Mouse (Mus musculus): ENCODE data around the gene Ptprf. TPM values are rescaled to one million over a fixed set of nuclear protein-coding genes. Genes with fewer than 3 reads are reported as not detected.

Ptprf gene
- polyA plus RNA-seq, 1 experiment from 2014 or later, result 46.8 TPM

GRCm38 (mm10) chr4:118270706-118271105, 20.5 kb downstream of the Ptprf start:
- Histone ChIP-seq H3K9ac (ENCODE audit: low read length) (no peak overlapping the region), H3K9me3 (ENCODE audit: control insufficient read depth, low read length) (no peaks in the 10 kb centered on the region), H3K4me2 (ENCODE audit: low read depth, severe bottlenecking) (no peak overlapping the region), H3K4me3 (ENCODE audit: low read depth, low read length) (no peak overlapping the region), H3K27ac (replicated peaks; ENCODE audit: low read depth, low read length) (no peak overlapping the region), H3K27me3 (ENCODE audit: control insufficient read depth, insufficient read depth, low read length) (no peaks in the 10 kb centered on the region), H3K36me3 (ENCODE audit: control insufficient read depth, insufficient read depth, low read length) (peaks cover 7% of the 10 kb centered on the region; the same call in 1 of the 2 replicates), H3K4me1 (ENCODE audit: control insufficient read depth, insufficient read depth, low read length) (peaks cover 18% of the 10 kb centered on the region)
- no peak for ATAC-seq (ENCODE audit: insufficient number of reproducible peaks, low FRiP score, low TSS enrichment, low read depth)
- WGBS, result 99% methylated on average over 3 of the region's 3 CpGs
- DNase-seq (ENCODE audit: low spot score), result no peak

GRCm38 (mm10) chr4:118269999-118270398, 21.2 kb downstream of the Ptprf start:
- WGBS, result 50% methylated on average over 6 of the region's 6 CpGs
- ATAC-seq (ENCODE audit: insufficient number of reproducible peaks, low FRiP score, low TSS enrichment, low read depth), result no peak
- Histone ChIP-seq H3K4me2 (ENCODE audit: low read depth, severe bottlenecking) (no peak overlapping the region), H3K27me3 (ENCODE audit: control insufficient read depth, insufficient read depth, low read length) (no peaks in the 10 kb centered on the region), H3K4me3 (ENCODE audit: low read depth, low read length) (no peak overlapping the region), H3K36me3 (ENCODE audit: control insufficient read depth, insufficient read depth, low read length) (peaks cover 7% of the 10 kb centered on the region; the same call in 1 of the 2 replicates), H3K27ac (replicated peaks; ENCODE audit: low read depth, low read length) (no peak overlapping the region), H3K9me3 (ENCODE audit: control insufficient read depth, low read length) (no peaks in the 10 kb centered on the region), H3K4me1 (ENCODE audit: control insufficient read depth, insufficient read depth, low read length) (peaks cover 24% of the 10 kb centered on the region), H3K9ac (ENCODE audit: low read length) (no peak overlapping the region)
- DNase-seq (ENCODE audit: low spot score), result no peak

- Histone ChIP-seq H3K9ac (ENCODE audit: low read length) (no peak overlapping the region), H3K36me3 (ENCODE audit: control insufficient read depth, insufficient read depth, low read length) (peaks cover 7% of the 10 kb centered on the region; the same call in 1 of the 2 replicates), H3K27ac (replicated peaks; ENCODE audit: low read depth, low read length) (no peak overlapping the region), H3K4me1 (ENCODE audit: control insufficient read depth, insufficient read depth, low read length) (peaks cover 17% of the 10 kb centered on the region), H3K4me2 (ENCODE audit: low read depth, severe bottlenecking) (no peak overlapping the region), H3K27me3 (ENCODE audit: control insufficient read depth, insufficient read depth, low read length) (no peaks in the 10 kb centered on the region), H3K9me3 (ENCODE audit: control insufficient read depth, low read length) (no peaks in the 10 kb centered on the region), H3K4me3 (ENCODE audit: low read depth, low read length) (no peak overlapping the region)
- ATAC-seq (ENCODE audit: insufficient number of reproducible peaks, low FRiP score, low TSS enrichment, low read depth), result no peak
- no peak for DNase-seq (ENCODE audit: low spot score)
- 80% methylated on average over 14 of the region's 14 CpGs for WGBS
Measured at GRCm38 (mm10) chr4:118268429-118269212, 22.6 kb downstream of the Ptprf start.

- WGBS, result 20% methylated on average over 15 of the region's 15 CpGs
Measured at GRCm38 (mm10) chr4:118265557-118265956, 25.6 kb downstream of the Ptprf start.

GRCm38 (mm10) chr4:118261771-118262473, 29.3 kb downstream of the Ptprf start:
- Histone ChIP-seq H3K36me3 (ENCODE audit: control insufficient read depth, insufficient read depth, low read length) (no peaks in the 10 kb centered on the region; the same call in 1 of the 2 replicates), H3K9ac (ENCODE audit: low read length) (no peak overlapping the region), H3K27me3 (ENCODE audit: control insufficient read depth, insufficient read depth, low read length) (no peaks in the 10 kb centered on the region), H3K4me1 (ENCODE audit: control insufficient read depth, insufficient read depth, low read length) (peaks cover 41% of the 10 kb centered on the region), H3K27ac (replicated peaks; ENCODE audit: low read depth, low read length) (peak overlapping the region; percentile 50; the same call in 1 of the 2 replicates), H3K9me3 (ENCODE audit: control insufficient read depth, low read length) (no peaks in the 10 kb centered on the region), H3K4me2 (ENCODE audit: low read depth, severe bottlenecking) (no peak overlapping the region), H3K4me3 (ENCODE audit: low read depth, low read length) (no peak overlapping the region)
- WGBS, result 63% methylated on average over 13 of the region's 13 CpGs
- no peak for ATAC-seq (ENCODE audit: insufficient number of reproducible peaks, low FRiP score, low TSS enrichment, low read depth)
- peak; percentile 60 for DNase-seq (ENCODE audit: low spot score)

More at GRCm38 (mm10) chr4:118265557-118265956, 25.6 kb downstream of the Ptprf start:
- Histone ChIP-seq H3K27ac (replicated peaks; ENCODE audit: low read depth, low read length) (no peak overlapping the region; the same call in 1 of the 2 replicates), H3K27me3 (ENCODE audit: control insufficient read depth, insufficient read depth, low read length) (no peaks in the 10 kb centered on the region), H3K4me1 (ENCODE audit: control insufficient read depth, insufficient read depth, low read length) (peaks cover 35% of the 10 kb centered on the region), H3K36me3 (ENCODE audit: control insufficient read depth, insufficient read depth, low read length) (peaks cover 4% of the 10 kb centered on the region; the same call in 1 of the 2 replicates), H3K9me3 (ENCODE audit: control insufficient read depth, low read length) (no peaks in the 10 kb centered on the region), H3K4me3 (ENCODE audit: low read depth, low read length) (no peak overlapping the region), H3K4me2 (ENCODE audit: low read depth, severe bottlenecking) (peak overlapping the region; percentile 13; the same call in 1 of the 2 replicates), H3K9ac (ENCODE audit: low read length) (0 out of 2 replicates have a peak overlapping the region, but pooled peaks have one; percentile 27)
- no peak for ATAC-seq (ENCODE audit: insufficient number of reproducible peaks, low FRiP score, low TSS enrichment, low read depth)
- peak; percentile 52 for DNase-seq (ENCODE audit: low spot score)

GRCm38 (mm10) chr4:118261291-118261690, 29.9 kb downstream of the Ptprf start:
- ATAC-seq (ENCODE audit: insufficient number of reproducible peaks, low FRiP score, low TSS enrichment, low read depth) (no peak), DNase-seq (ENCODE audit: low spot score) (no peak)
- H3K9ac ChIP-seq (ENCODE audit: low read length), result no peak overlapping the region; the same call in 1 of the 2 replicates
- peak overlapping the region; percentile 81 for H3K4me2 ChIP-seq (ENCODE audit: low read depth, severe bottlenecking)
- H3K36me3 ChIP-seq (ENCODE audit: control insufficient read depth, insufficient read depth, low read length), result no peaks in the 10 kb centered on the region; the same call in 1 of the 2 replicates
- H3K4me1 ChIP-seq (ENCODE audit: control insufficient read depth, insufficient read depth, low read length), result peaks cover 46% of the 10 kb centered on the region
- H3K27ac ChIP-seq (replicated peaks; ENCODE audit: low read depth, low read length), result peak overlapping the region; percentile 57; the same call in 1 of the 2 replicates
- peak overlapping the region; percentile 48 for H3K4me3 ChIP-seq (ENCODE audit: low read depth, low read length)
- H3K27me3 ChIP-seq (ENCODE audit: control insufficient read depth, insufficient read depth, low read length), result no peaks in the 10 kb centered on the region
- no peaks in the 10 kb centered on the region for H3K9me3 ChIP-seq (ENCODE audit: control insufficient read depth, low read length)
- 32% methylated on average over 5 of the region's 5 CpGs for WGBS

GRCm38 (mm10) chr4:118260551-118261267, 30.5 kb downstream of the Ptprf start:
- H3K27ac ChIP-seq (replicated peaks; ENCODE audit: low read depth, low read length), result peak overlapping the region; percentile 57; the same call in 1 of the 2 replicates
- no peaks in the 10 kb centered on the region; the same call in 1 of the 2 replicates for H3K36me3 ChIP-seq (ENCODE audit: control insufficient read depth, insufficient read depth, low read length)
- DNase-seq (ENCODE audit: low spot score) (peak; percentile 82), ATAC-seq (ENCODE audit: insufficient number of reproducible peaks, low FRiP score, low TSS enrichment, low read depth) (peak; percentile 84)
- no peaks in the 10 kb centered on the region for H3K9me3 ChIP-seq (ENCODE audit: control insufficient read depth, low read length)
- peak overlapping the region; percentile 81 for H3K4me2 ChIP-seq (ENCODE audit: low read depth, severe bottlenecking)
- under 1% methylated on average over 39 of the region's 39 CpGs for WGBS
- H3K4me3 ChIP-seq (ENCODE audit: low read depth, low read length), result peak overlapping the region; percentile 48
- H3K4me1 ChIP-seq (ENCODE audit: control insufficient read depth, insufficient read depth, low read length), result peaks cover 44% of the 10 kb centered on the region
- no peaks in the 10 kb centered on the region for H3K27me3 ChIP-seq (ENCODE audit: control insufficient read depth, insufficient read depth, low read length)
- H3K9ac ChIP-seq (ENCODE audit: low read length), result 0 out of 2 replicates have a peak overlapping the region, but pooled peaks have one; percentile 14

All from limb, embryonic 11.5 days (tissue).